Mouse (Mus musculus): ENCODE measurements around the gene Nlrc3. TPM values are rescaled to one million over a fixed set of nuclear protein-coding genes. Genes with fewer than 3 reads are reported as not detected.

The Nlrc3 gene
- 2.4 and 2.6 TPM in 2 replicates for polyA plus RNA-seq (2012; rRNA removed)

GRCm38 (mm10) chr16:3976251-3976671 is at the start of gene Nlrc3:
Gene Nlrc3 (minus strand): TSS chr16:3976632.

GRCm38 (mm10) chr16:4003489-4004398 is 27.3 kb upstream of the Nlrc3 start, which contains the start of gene Slx4:
Gene Slx4 (minus strand): TSS chr16:4003770.

GRCm38 (mm10) chr16:3908537-3909111 is 67.8 kb downstream of the Nlrc3 start, which contains the start of the genes 1700037C18Rik and Cluap1:
Gene 1700037C18Rik (minus strand): TSS chr16:3908689.
Gene Cluap1 (plus strand): TSS chr16:3908801.

Other genes starting within 250 kb of the Nlrc3 start
- gene Zfp263, start 232.5 kb downstream of the Nlrc3 start, polyA plus RNA-seq (2012; rRNA removed), result 19.6 and 19.8 TPM in 2 replicates
- gene Olfr15, start 145.8 kb downstream of the Nlrc3 start, polyA plus RNA-seq (2012; rRNA removed), result not detected in 2 replicates
- 4.3 and 4.8 TPM in 2 replicates for gene Zfp174, start 129.4 kb downstream of the Nlrc3 start, polyA plus RNA-seq (2012; rRNA removed)
- gene Naa60, start 104.3 kb downstream of the Nlrc3 start, polyA plus RNA-seq (2012; rRNA removed), result 71.9 and 76.3 TPM in 2 replicates
- 16.4 and 16.7 TPM in 2 replicates for gene Zfp597, start 92.1 kb downstream of the Nlrc3 start, polyA plus RNA-seq (2012; rRNA removed)
- gene Gm20695, start 92.0 kb downstream of the Nlrc3 start, polyA plus RNA-seq (2012; rRNA removed), result 0.48 and 0.54 TPM in 2 replicates
- gene 1700037C18Rik, start 67.9 kb downstream of the Nlrc3 start, polyA plus RNA-seq (2012; rRNA removed), result 10.3 and 12.0 TPM in 2 replicates
- 41.1 and 42.7 TPM in 2 replicates for gene Cluap1, start 67.8 kb downstream of the Nlrc3 start, polyA plus RNA-seq (2012; rRNA removed)
- gene Slx4, start 27.1 kb upstream of the Nlrc3 start, polyA plus RNA-seq (2012; rRNA removed), result 58.6 and 60.7 TPM in 2 replicates
- 0.12 and 0.17 TPM in 2 replicates for gene Dnase1, start 60.3 kb upstream of the Nlrc3 start, polyA plus RNA-seq (2012; rRNA removed)
- 65.1 and 68.8 TPM in 2 replicates for gene Trap1, start 101.2 kb upstream of the Nlrc3 start, polyA plus RNA-seq (2012; rRNA removed)
- gene Crebbp, start 237.4 kb upstream of the Nlrc3 start, polyA plus RNA-seq (2012; rRNA removed), result 17.2 and 17.9 TPM in 2 replicates

Data from central nervous system, embryonic 18 days (tissue).